Mouse (Mus musculus) intestine, postnatal 0 days (tissue): Measurements from ENCODE around the gene Vmn2r23. TPM values are rescaled to one million over a fixed set of nuclear protein-coding genes. Genes with fewer than 3 reads are reported as not detected.
"Not testable (repeated sequence)": the region's sequence is repeated elsewhere in the genome, so short reads cannot be mapped to it uniquely, and the experiment has no call there.

Experiments
- ATAC-seq: fragments of 200-750 bp; cut with Nextera tagmentation; 2 replicates; pipeline ENCODE4 v1.8.0; 2017; ENCODE audit warnings: mild to moderate bottlenecking, moderate TSS enrichment, moderate library complexity
- H3K27ac ChIP-seq: fragments of 300-500 bp; sonication (generic); 2 replicates; pipeline ENCODE4 v1.5.1; 2014; ENCODE audit warnings: mild to moderate bottlenecking, low read depth, low read length, moderate library complexity
- H3K27me3 ChIP-seq: fragments of 300-500 bp; sonication (generic); replicated peaks from 2 replicates; pipeline ENCODE4 v1.6.1; 2014; ENCODE audit warnings: low read length, mixed read lengths; ENCODE audit not compliant: control insufficient read depth, insufficient read depth
- H3K36me3 ChIP-seq: fragments of 300-500 bp; sonication (generic); 2 replicates; pipeline ENCODE4 v1.6.1; 2014; ENCODE audit warnings: mild to moderate bottlenecking, moderate library complexity; ENCODE audit not compliant: control insufficient read depth, insufficient read depth
- H3K4me1 ChIP-seq: fragments of 300-500 bp; sonication (generic); replicated peaks from 2 replicates; pipeline ENCODE4 v1.6.1; 2014; ENCODE audit warnings: antibody characterized with exemption, low read length, mixed read lengths; ENCODE audit not compliant: control insufficient read depth, insufficient read depth
- H3K4me2 ChIP-seq: fragments of 300-500 bp; sonication (generic); replicated peaks from 2 replicates; pipeline ENCODE4 v1.6.1; 2014; ENCODE audit warnings: low read depth, mild to moderate bottlenecking, moderate library complexity
- H3K4me3 ChIP-seq: fragments of 300-500 bp; sonication (generic); 2 replicates; pipeline ENCODE4 v1.5.1; 2014; ENCODE audit warnings: low read depth, low read length
- H3K9ac ChIP-seq: fragments of 300-500 bp; sonication (generic); 2 replicates; pipeline ENCODE4 v1.6.1; 2014; ENCODE audit warnings: mild to moderate bottlenecking, low read depth, low read length
- H3K9me3 ChIP-seq: fragments of 300-500 bp; sonication (generic); 2 replicates; pipeline ENCODE4 v1.6.1; 2016; ENCODE audit warnings: mixed run types; ENCODE audit not compliant: control insufficient read depth
- CTCF ChIP-seq: sonication (generic); IDR thresholded peaks from 2 replicates; pipeline ENCODE4 v1.5.1; 2016; ENCODE audit warnings: low read depth, mild to moderate bottlenecking, control low read depth, antibody characterized with exemption, moderate library complexity
- WGBS: fragments of 180-500 bp; shearing (Covaris S2); extraction: QIAGEN DNeasy Blood & Tissue Kit; methylation state at CpG from one replicate; pipeline ENCODE4 v1.1.7; 2014; 5-methylcytosine and 5-hydroxymethylcytosine counted together
- polyA plus RNA-seq: library from polyadenylated mRNA; unstranded; fragments of >200 nt; fragmentation: Nextera tagmentation; extraction: Ambion mirVana; gene quantifications from 2 replicates; pipeline ENCODE4 v1.2.1, GENCODE M21; 2015

Vmn2r23 gene
- not detected in 2 replicates for polyA plus RNA-seq

- no peak for ATAC-seq
Observed at GRCm38 (mm10) chr6:123702370-123702769, at the start of gene Vmn2r23. Vmn2r23 (plus strand) TSS chr6:123702670.

DNA sequence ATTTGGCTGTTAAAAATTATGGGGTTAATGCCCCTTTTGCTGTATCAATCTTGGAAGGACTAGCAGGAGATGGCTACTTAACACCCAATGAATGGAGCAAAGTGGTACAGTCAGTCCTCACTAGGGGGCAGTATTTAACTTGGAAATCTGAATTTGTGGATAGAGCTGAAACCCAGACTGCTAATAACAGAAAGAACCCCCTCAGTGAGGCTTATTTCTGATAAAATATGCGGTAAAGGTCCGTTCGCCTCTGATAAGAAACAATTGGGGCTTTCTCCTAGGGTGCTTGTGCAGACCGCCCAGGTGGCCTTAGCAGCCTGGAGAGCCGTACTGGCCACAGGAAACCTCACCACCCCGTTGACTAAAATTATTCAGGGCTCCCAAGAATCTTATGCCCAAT, 45.4 kb upstream of the Vmn2r23 start:
- no peaks in the 10 kb centered on the region for H3K4me1 ChIP-seq
- TF ChIP-seq CTCF: peak; percentile 26; the same call in 1 of the 2 replicates

More at GRCm38 (mm10) chr6:123702370-123702769, at the start of gene Vmn2r23:
- no peak within 1 kb of the TSS for H3K27ac ChIP-seq
- WGBS: 43% methylated on average over 1 of the region's 1 CpGs
- H3K4me1 ChIP-seq: no peaks in the 10 kb centered on the region
- H3K36me3 ChIP-seq: no peaks in the 10 kb centered on the region
- H3K27me3 ChIP-seq: no peaks in the 10 kb centered on the region
- no peak for TF ChIP-seq CTCF
- no peak within 1 kb of the TSS for H3K4me2 ChIP-seq
- no peaks in the 10 kb centered on the region for H3K9me3 ChIP-seq
- no peak within 1 kb of the TSS for H3K4me3 ChIP-seq
- no peak within 1 kb of the TSS for H3K9ac ChIP-seq

DNA sequence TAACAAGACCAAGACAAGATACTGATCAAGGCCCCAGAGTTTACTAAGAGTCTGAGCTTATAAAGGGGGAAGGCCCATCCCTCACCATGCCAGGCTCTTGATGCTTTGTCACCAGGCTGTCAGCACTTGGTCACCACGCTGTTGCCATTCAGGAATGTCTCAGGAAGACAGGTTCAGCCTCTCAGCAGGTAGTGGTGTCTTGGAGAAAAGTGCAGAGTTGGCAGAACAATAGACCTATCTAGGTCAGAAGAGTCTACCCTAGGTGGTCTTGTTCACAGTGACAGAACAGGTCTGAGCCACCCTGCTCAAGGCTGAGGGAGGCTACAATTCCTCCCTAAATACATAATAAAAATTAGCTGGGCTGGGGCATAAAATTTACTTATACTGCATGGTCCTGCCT, 5.8 kb upstream of the Vmn2r23 start:
- not testable (repeated sequence) for H3K27ac ChIP-seq, H3K36me3 ChIP-seq, ATAC-seq, H3K4me3 ChIP-seq, H3K27me3 ChIP-seq, H3K9me3 ChIP-seq, H3K4me1 ChIP-seq, H3K9ac ChIP-seq, H3K4me2 ChIP-seq
- WGBS: 37% methylated on average over 1 of the region's 1 CpGs

More for the DNA sequence above, 45.4 kb upstream of the Vmn2r23 start:
- Histone ChIP-seq H3K9me3 (no peaks in the 10 kb centered on the region), H3K4me3 (no peak overlapping the region), H3K27me3 (no peaks in the 10 kb centered on the region), H3K36me3 (no peaks in the 10 kb centered on the region), H3K9ac (no peak overlapping the region), H3K4me2 (no peak overlapping the region), H3K27ac (no peak overlapping the region)
- WGBS: 48% methylated on average over 6 of the region's 6 CpGs
- ATAC-seq: no peak

DNA sequence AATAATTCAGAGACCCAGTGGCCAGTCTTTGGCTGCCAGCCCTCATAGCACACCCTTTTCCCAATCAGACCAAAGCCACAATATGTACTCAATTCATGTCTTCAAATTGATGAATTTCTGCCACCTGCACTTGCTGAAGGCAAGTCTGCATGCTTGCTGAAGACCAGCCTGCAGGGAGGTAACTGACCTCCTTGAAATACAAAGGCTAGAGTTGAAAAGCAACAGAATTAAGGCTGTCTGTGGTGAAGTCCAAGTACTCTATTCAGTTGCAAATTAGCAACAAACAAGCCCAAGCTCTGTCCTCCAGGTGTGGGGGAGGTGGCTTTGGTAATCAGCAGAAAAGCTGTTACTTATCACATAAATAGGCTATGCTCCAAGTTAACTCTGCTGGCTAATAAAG, 5.3 kb upstream of the Vmn2r23 start:
- H3K27ac ChIP-seq: no peak overlapping the region
- H3K9ac ChIP-seq: no peak overlapping the region
- TF ChIP-seq CTCF: no peak
- no peak overlapping the region for H3K4me3 ChIP-seq
- H3K36me3 ChIP-seq: no peaks in the 10 kb centered on the region
- no peaks in the 10 kb centered on the region for H3K27me3 ChIP-seq
- H3K4me2 ChIP-seq: no peak overlapping the region
- no peaks in the 10 kb centered on the region for H3K4me1 ChIP-seq
- no peaks in the 10 kb centered on the region for H3K9me3 ChIP-seq
- no peak for ATAC-seq

GRCm38 (mm10) chr6:123770031-123770430, 67.6 kb downstream of the Vmn2r23 start:
- Histone ChIP-seq H3K4me1 (no peaks in the 10 kb centered on the region), H3K36me3 (no peaks in the 10 kb centered on the region), H3K27ac (no peak overlapping the region), H3K9me3 (no peaks in the 10 kb centered on the region), H3K4me2 (no peak overlapping the region), H3K9ac (no peak overlapping the region), H3K4me3 (no peak overlapping the region), H3K27me3 (no peaks in the 10 kb centered on the region)
- WGBS: 85% methylated on average over 3 of the region's 3 CpGs
- no peak for ATAC-seq
- TF ChIP-seq CTCF: no peak

DNA sequence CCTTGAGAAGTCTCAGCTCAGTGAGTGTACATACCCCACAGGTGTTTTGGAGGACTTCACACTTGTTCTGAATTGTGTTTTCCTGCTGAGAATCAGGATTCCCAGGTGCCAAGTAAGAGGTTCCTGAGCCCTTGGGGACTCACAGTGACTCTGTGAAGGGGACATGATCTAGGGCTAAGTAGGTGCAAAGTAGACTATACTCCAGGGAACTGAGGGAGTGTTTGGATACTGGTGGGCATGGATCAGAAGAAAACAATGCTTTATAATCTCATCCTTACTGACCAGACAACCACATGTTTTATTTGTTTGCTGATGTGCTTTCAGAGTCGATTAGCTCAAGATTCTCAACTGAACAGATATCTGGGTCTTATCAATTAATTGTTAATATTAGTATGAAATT, 76.1 kb downstream of the Vmn2r23 start, which contains the start of gene Vmn2r24:
Gene Vmn2r24 (plus strand): TSS at position 301 of the 400 bp plus-strand sequence.
- WGBS: 50% methylated on average over 1 of the region's 1 CpGs
- no peaks in the 10 kb centered on the region for H3K27me3 ChIP-seq
- H3K27ac ChIP-seq: no peak within 1 kb of the TSS
- no peaks in the 10 kb centered on the region for H3K36me3 ChIP-seq
- no peak within 1 kb of the TSS for H3K9ac ChIP-seq
- H3K4me3 ChIP-seq: no peak within 1 kb of the TSS
- no peak for TF ChIP-seq CTCF
- no peaks in the 10 kb centered on the region for H3K4me1 ChIP-seq
- no peaks in the 10 kb centered on the region for H3K9me3 ChIP-seq
- no peak within 1 kb of the TSS for H3K4me2 ChIP-seq
- no peak for ATAC-seq

GRCm38 (mm10) chr6:123784857-123785256, 82.4 kb downstream of the Vmn2r23 start:
- Histone ChIP-seq H3K9me3 (no peaks in the 10 kb centered on the region), H3K4me3 (no peak overlapping the region), H3K4me2 (no peak overlapping the region), H3K27me3 (no peaks in the 10 kb centered on the region), H3K27ac (no peak overlapping the region), H3K36me3 (no peaks in the 10 kb centered on the region), H3K9ac (no peak overlapping the region), H3K4me1 (no peaks in the 10 kb centered on the region)
- no peak for TF ChIP-seq CTCF
- WGBS: 65% methylated on average over 2 of the region's 2 CpGs
- no peak for ATAC-seq
